Mouse (Mus musculus): ENCODE results near the gene Cenpm. TPM values are rescaled to one million over a fixed set of nuclear protein-coding genes. Genes with fewer than 3 reads are reported as not detected.

The Cenpm gene
- total and polyA plus RNA-seq, 2 experiments from 2014 or later: 15.0 to 23.0 TPM

DNA sequence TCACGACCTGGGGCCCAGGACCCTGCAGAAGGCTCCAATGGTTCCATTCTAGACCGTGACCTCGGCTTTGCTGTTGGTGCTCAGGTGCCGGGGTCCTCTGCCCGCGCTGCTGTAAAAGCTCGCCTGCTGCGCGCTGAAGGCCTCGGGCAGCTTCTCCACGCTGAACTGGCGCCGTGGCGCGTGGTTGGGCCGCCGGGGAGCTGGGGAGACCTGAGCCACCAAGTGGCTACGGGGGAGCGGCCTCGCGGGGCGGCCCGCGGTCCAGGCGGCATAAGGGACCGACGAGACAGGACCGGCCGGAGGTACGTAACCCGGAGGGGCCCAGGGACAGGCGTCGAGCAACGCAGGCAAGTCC is 37.5 kb downstream of the Cenpm start:
- Histone ChIP-seq H3K4me3 (ENCODE audit: low read length) (no peak overlapping the region), H3K27me3 (ENCODE audit: insufficient read depth, low read length) (peaks cover 18% of the 10 kb centered on the region), H3K4me1 (ENCODE audit: insufficient read depth, low read length) (peaks cover 24% of the 10 kb centered on the region), H3K27ac (peak overlapping the region; percentile 32; the same call in 1 of the 2 replicates), H3K4me2 (ENCODE audit: low read depth, low read length) (0 out of 2 replicates have a peak overlapping the region, but pooled peaks have one; percentile 11), H3K36me3 (ENCODE audit: insufficient read depth, low read length) (peaks cover 22% of the 10 kb centered on the region), H3K9me3 (ENCODE audit: low read length) (no peaks in the 10 kb centered on the region), H3K9ac (replicated peaks; ENCODE audit: low read length) (no peak overlapping the region)
- ATAC-seq (no peak), DNase-seq (ENCODE audit: low spot score) (no peak)
- WGBS: 12% methylated on average over 34 of the region's 34 CpGs
- TF ChIP-seq CTCF (IDR thresholded peaks at IDR 0.05; ENCODE audit: low read depth): no peak

DNA sequence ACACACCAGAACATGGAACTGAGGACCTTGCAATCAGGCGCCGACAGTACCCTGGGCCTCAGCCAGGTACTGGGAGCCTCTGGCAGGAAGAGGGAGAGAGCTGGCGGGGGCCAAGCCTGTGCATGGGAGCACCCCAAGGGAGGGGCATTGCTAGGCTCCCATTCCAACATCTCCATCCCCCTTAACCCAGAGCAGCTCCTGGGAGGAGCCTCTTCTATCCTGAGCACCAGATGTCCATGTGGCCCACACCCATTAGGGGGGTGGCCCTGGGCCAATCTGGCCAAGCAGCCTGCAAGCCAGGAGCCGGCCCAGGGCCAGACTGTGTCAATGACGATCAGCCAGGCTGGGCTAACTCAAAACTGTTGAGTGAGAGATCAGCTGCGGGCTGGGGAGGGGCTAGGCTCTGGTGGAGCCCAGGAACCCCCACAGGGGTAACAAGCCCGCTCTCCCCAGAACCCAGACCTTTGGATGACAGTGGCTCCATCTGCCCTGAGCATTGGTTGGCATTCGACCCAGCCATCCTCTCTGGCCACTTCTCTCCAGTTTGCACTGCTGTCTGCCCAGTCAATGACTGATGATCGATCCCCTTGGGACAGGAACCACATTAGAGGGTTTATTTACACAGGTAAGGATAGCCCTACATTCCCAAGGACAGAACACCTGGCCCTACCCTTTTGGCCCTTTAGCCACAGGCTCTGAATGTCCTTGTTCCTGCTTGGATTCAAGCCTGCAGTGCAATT is 38.0 kb downstream of the Cenpm start:
- H3K4me1 ChIP-seq (ENCODE audit: insufficient read depth, low read length): peaks cover 22% of the 10 kb centered on the region
- DNase-seq (ENCODE audit: low spot score) (peak; percentile 93), ATAC-seq (peak; percentile 89)
- WGBS: 26% methylated on average over 9 of the region's 9 CpGs
- peak overlapping the region; percentile 32; the same call in 1 of the 2 replicates for H3K27ac ChIP-seq
- H3K36me3 ChIP-seq (ENCODE audit: insufficient read depth, low read length): peaks cover 27% of the 10 kb centered on the region
- no peak overlapping the region for H3K4me3 ChIP-seq (ENCODE audit: low read length)
- H3K9ac ChIP-seq (replicated peaks; ENCODE audit: low read length): 0 out of 2 replicates have a peak overlapping the region, but pooled peaks have one; percentile 17
- no peaks in the 10 kb centered on the region for H3K9me3 ChIP-seq (ENCODE audit: low read length)
- peaks cover 13% of the 10 kb centered on the region; the same call in 1 of the 2 replicates for H3K27me3 ChIP-seq (ENCODE audit: insufficient read depth, low read length)
- H3K4me2 ChIP-seq (ENCODE audit: low read depth, low read length): no peak overlapping the region
- no peak for TF ChIP-seq CTCF (IDR thresholded peaks at IDR 0.05; ENCODE audit: low read depth)

DNA sequence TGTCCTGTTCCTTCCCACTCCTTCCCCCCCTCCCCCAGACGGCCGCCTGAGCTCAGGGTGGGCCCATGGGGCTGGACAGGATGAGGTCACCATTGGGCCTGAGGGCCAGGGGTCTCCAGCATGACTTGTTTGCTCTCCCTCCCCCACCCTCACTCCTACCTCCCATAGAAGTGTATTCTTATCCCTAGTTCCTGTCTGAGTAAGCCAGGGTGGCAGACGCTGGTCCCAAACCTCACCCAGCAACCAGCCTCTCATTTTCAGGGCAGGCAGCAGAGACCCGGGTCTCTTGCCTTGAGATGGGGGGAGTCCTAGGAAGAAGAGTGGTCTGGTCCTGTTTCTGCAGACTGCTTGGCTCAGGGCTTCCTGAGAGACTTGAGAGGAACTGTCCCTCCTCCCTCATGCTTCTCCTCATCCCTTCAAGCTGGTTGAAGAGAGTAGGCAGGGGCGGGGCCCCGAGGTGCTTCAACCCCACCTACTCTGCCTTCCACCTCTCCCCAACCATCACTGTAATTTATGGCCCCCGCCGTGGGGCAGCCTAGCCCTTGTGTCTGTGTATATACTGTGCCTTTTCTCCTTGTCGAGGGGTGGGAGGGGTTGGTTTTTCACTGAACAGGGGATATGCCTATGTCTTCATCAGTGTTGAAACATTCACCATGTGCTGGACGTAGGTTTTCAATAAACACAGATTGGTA is 39.7 kb downstream of the Cenpm start:
- Histone ChIP-seq H3K27ac (0 out of 2 replicates have a peak overlapping the region, but pooled peaks have one; percentile 36), H3K4me2 (ENCODE audit: low read depth, low read length) (no peak overlapping the region), H3K27me3 (ENCODE audit: insufficient read depth, low read length) (no peaks in the 10 kb centered on the region; the same call in 1 of the 2 replicates), H3K36me3 (ENCODE audit: insufficient read depth, low read length) (peaks cover 40% of the 10 kb centered on the region), H3K9ac (replicated peaks; ENCODE audit: low read length) (no peak overlapping the region), H3K9me3 (ENCODE audit: low read length) (no peaks in the 10 kb centered on the region), H3K4me1 (ENCODE audit: insufficient read depth, low read length) (peaks cover 22% of the 10 kb centered on the region), H3K4me3 (ENCODE audit: low read length) (no peak overlapping the region)
- no peak for TF ChIP-seq CTCF (IDR thresholded peaks at IDR 0.05; ENCODE audit: low read depth)
- ATAC-seq (no peak), DNase-seq (ENCODE audit: low spot score) (no peak)
- 69% methylated on average over 8 of the region's 10 CpGs for WGBS

- DNase-seq (ENCODE audit: low spot score) (no peak), ATAC-seq (no peak)
- H3K4me3 ChIP-seq (ENCODE audit: low read length): no peak overlapping the region
- H3K4me2 ChIP-seq (ENCODE audit: low read depth, low read length): no peak overlapping the region
- TF ChIP-seq CTCF (IDR thresholded peaks at IDR 0.05; ENCODE audit: low read depth): no peak
- no peak overlapping the region for H3K9ac ChIP-seq (replicated peaks; ENCODE audit: low read length)
- no peaks in the 10 kb centered on the region for H3K27me3 ChIP-seq (ENCODE audit: insufficient read depth, low read length)
- peak overlapping the region; percentile 36 for H3K27ac ChIP-seq
- no peaks in the 10 kb centered on the region for H3K9me3 ChIP-seq (ENCODE audit: low read length)
- 54% methylated on average over 20 of the region's 20 CpGs for WGBS
- H3K4me1 ChIP-seq (ENCODE audit: insufficient read depth, low read length): peaks cover 22% of the 10 kb centered on the region
- peaks cover 50% of the 10 kb centered on the region for H3K36me3 ChIP-seq (ENCODE audit: insufficient read depth, low read length)
These were observed 40.8 kb downstream of the Cenpm start for GRCm38 (mm10) chr15:82203611-82204351.

DNA sequence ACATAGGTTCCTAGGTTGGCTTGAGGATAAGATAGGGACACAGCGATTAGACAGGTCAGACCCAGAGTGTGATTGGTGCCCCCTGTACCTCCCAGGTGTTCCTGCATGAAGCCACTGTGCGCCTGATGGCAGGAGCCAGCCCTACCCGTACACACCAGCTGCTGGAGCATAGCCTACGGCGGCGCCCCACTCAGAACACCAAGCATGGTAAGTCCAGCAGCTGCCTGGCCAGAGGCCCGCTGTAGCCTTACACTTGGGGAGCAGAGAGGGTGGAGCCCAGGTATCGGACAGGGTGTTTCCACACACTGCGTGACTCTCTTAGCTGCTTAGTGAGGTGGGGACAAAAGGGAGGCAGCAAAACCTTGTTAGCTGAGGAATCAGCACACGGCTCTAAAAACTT is 41.5 kb downstream of the Cenpm start:
- Histone ChIP-seq H3K36me3 (ENCODE audit: insufficient read depth, low read length) (peaks cover 55% of the 10 kb centered on the region), H3K4me2 (ENCODE audit: low read depth, low read length) (no peak overlapping the region), H3K4me3 (ENCODE audit: low read length) (no peak overlapping the region), H3K27ac (peak overlapping the region; percentile 36; the same call in 1 of the 2 replicates), H3K9ac (replicated peaks; ENCODE audit: low read length) (no peak overlapping the region), H3K4me1 (ENCODE audit: insufficient read depth, low read length) (peaks cover 22% of the 10 kb centered on the region), H3K9me3 (ENCODE audit: low read length) (no peaks in the 10 kb centered on the region), H3K27me3 (ENCODE audit: insufficient read depth, low read length) (no peaks in the 10 kb centered on the region)
- TF ChIP-seq CTCF (IDR thresholded peaks at IDR 0.05; ENCODE audit: low read depth): no peak
- DNase-seq (ENCODE audit: low spot score) (no peak), ATAC-seq (no peak)
- 91% methylated on average over 10 of the region's 10 CpGs for WGBS

GRCm38 (mm10) chr15:82202086-82202485 is 42.5 kb downstream of the Cenpm start:
- TF ChIP-seq CTCF (IDR thresholded peaks at IDR 0.05; ENCODE audit: low read depth): no peak
- H3K27ac ChIP-seq: no peak overlapping the region
- H3K36me3 ChIP-seq (ENCODE audit: insufficient read depth, low read length): peaks cover 65% of the 10 kb centered on the region
- 87% methylated on average over 6 of the region's 6 CpGs for WGBS
- H3K9me3 ChIP-seq (ENCODE audit: low read length): no peaks in the 10 kb centered on the region
- peaks cover 14% of the 10 kb centered on the region for H3K4me1 ChIP-seq (ENCODE audit: insufficient read depth, low read length)
- H3K27me3 ChIP-seq (ENCODE audit: insufficient read depth, low read length): no peaks in the 10 kb centered on the region
- DNase-seq (ENCODE audit: low spot score): no peak
- H3K9ac ChIP-seq (replicated peaks; ENCODE audit: low read length): no peak overlapping the region
- no peak overlapping the region for H3K4me2 ChIP-seq (ENCODE audit: low read depth, low read length)
- no peak for ATAC-seq
- H3K4me3 ChIP-seq (ENCODE audit: low read length): no peak overlapping the region
